Mouse (Mus musculus) megakaryocyte, embryonic 14.5 days (primary cell): ENCODE data around the gene Hdac4. TPM values are rescaled to one million over a fixed set of nuclear protein-coding genes. Genes with fewer than 3 reads are reported as not detected.
A peak's percentile ranks its signal among the peaks of the same experiment; 100 is the strongest.

Experiments used
- H3K27me3 ChIP-seq: replicated peaks from 2 replicates; pipeline ENCODE3; 2012; ENCODE audit warnings: inconsistent platforms
- H3K36me3 ChIP-seq: replicated peaks from 2 replicates; pipeline ENCODE3; 2012; ENCODE audit warnings: low read length, inconsistent platforms, mixed read lengths
- H3K4me1 ChIP-seq: 2 replicates; pipeline ENCODE4 v1.6.1; 2012; ENCODE audit warnings: inconsistent platforms
- H3K4me3 ChIP-seq: replicated peaks from 2 replicates; pipeline ENCODE3; 2012; ENCODE audit warnings: moderate library complexity, mild to moderate bottlenecking, inconsistent platforms
- H3K9me3 ChIP-seq: 2 replicates; pipeline ENCODE4 v1.6.1; 2012; ENCODE audit warnings: inconsistent platforms
- FLI1 ChIP-seq: IDR thresholded peaks from 2 replicates; pipeline ENCODE4 v1.6.1; 2012; ENCODE audit warnings: low read length, inconsistent platforms, mixed read lengths
- GATA1 ChIP-seq: IDR thresholded peaks from 3 replicates; pipeline ENCODE4 v1.6.1; 2012; ENCODE audit warnings: mixed read lengths, low read length, inconsistent platforms, borderline replicate concordance
- polyA plus RNA-seq: library from polyadenylated mRNA; stranded (reverse); fragments of >175 nt; gene quantifications from 2 replicates; pipeline ENCODE4 v1.2.3, GENCODE M21; 2012; ENCODE audit warnings: low replicate concordance; ENCODE audit not compliant: insufficient read depth

The Hdac4 gene
- polyA plus RNA-seq, 1 experiment = 3.6 TPM

DNA sequence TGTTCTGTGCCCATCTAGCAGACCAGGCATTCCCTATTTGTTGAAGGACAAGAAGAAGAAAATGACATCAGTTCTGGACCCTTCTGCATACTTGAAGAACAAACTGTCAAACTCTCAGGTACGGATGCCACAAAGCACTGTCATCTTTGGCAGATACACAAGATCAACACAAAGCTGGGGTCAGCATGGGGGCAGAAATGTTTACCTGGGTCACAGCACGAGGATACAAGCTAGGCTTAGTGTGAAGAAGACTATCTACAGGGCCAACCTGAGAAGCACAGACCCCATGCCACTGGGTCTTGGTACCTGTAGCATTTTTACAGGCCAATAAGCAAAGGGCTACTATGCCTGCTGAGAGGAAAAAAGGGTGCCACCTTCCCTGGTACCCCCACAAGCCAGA lies 107.7 kb downstream of the Hdac4 start:
- peaks cover 44% of the 10 kb centered on the region for H3K27me3 ChIP-seq
- peaks cover 3% of the 10 kb centered on the region for H3K36me3 ChIP-seq
- H3K4me1 ChIP-seq = peaks cover 61% of the 10 kb centered on the region
- no peak for TF ChIP-seq FLI1
- TF ChIP-seq GATA1 = no peak
- H3K4me3 ChIP-seq = no peak overlapping the region
- H3K9me3 ChIP-seq = no peaks in the 10 kb centered on the region

GRCm38 (mm10) chr1:92087343-92087742 lies 108.2 kb downstream of the Hdac4 start:
- H3K36me3 ChIP-seq = peaks cover 3% of the 10 kb centered on the region
- peaks cover 62% of the 10 kb centered on the region for H3K4me1 ChIP-seq
- no peaks in the 10 kb centered on the region for H3K9me3 ChIP-seq
- TF ChIP-seq GATA1 (no peak), FLI1 (no peak)
- H3K4me3 ChIP-seq = peak overlapping the region; percentile 43
- H3K27me3 ChIP-seq = peaks cover 49% of the 10 kb centered on the region

DNA sequence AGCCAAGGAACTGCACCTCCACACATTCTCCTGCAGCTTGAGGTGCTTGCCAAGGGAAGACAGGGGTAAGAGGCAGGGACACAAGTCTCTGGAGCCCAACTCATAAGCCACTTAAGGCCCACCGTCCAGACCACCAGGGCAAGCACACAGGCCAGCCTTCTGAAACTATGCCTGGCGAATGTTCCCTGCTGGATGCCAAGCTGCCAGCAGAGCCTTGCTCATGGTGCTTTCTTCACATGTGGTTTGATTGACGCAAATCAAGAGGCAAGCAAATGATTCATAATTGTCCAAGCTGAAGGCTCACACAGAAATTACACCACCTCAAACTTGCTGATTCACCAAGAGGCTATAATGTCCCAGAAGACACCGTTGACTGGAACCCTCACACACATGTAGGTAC lies 108.7 kb downstream of the Hdac4 start:
- H3K4me3 ChIP-seq = peak overlapping the region; percentile 43
- peaks cover 3% of the 10 kb centered on the region for H3K36me3 ChIP-seq
- H3K4me1 ChIP-seq = peaks cover 62% of the 10 kb centered on the region
- peaks cover 54% of the 10 kb centered on the region for H3K27me3 ChIP-seq
- TF ChIP-seq GATA1 = no peak
- no peak for TF ChIP-seq FLI1
- H3K9me3 ChIP-seq = no peaks in the 10 kb centered on the region

DNA sequence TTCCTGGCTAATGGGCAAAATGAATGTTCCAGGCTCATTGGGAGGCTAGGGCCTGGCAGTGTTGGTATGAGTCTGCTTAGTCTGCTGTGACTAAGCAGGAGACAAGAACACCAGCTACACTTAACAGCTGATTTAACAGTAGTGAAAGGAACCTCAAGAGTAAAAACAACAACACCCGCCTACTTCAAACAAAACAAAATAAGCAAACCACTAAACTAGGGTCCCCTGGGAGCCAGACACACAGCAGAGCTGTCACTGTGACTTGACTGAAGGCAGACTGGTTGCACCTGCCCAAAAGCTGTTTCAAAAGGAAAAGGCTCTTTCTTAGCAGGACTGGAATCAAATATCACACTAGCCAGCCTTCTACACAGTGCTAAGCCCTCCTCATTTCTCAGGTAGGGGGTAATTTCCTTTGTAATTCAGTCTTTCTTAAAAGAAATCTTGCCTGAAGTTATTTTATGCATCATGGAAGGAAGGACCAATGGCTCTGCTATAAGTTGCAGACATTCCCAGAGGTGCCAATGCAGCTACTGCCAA lies 109.2 kb downstream of the Hdac4 start:
- H3K27me3 ChIP-seq = peaks cover 56% of the 10 kb centered on the region
- H3K36me3 ChIP-seq = peaks cover under 1% of the 10 kb centered on the region
- no peaks in the 10 kb centered on the region for H3K9me3 ChIP-seq
- no peak overlapping the region for H3K4me3 ChIP-seq
- peaks cover 62% of the 10 kb centered on the region for H3K4me1 ChIP-seq
- TF ChIP-seq FLI1 (no peak), GATA1 (no peak)

DNA sequence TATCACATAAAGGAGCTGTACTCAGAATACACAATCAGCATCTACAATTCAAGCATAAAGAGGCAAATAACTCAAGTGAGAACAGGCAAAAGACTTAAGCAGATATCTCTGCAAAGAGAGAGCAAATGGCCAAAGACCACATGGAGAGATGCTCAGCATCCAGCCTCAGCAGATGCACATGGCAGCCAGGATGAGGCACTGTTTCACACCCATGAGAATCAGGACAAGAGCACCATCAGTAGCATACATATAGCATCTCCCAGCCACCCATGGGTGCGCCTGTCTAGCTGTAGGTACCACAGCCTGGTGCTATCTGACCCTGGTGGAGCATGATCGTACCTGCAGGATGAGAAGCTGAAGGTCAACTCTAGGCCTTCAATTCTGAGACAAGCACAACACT lies 110.8 kb downstream of the Hdac4 start:
- TF ChIP-seq GATA1 (no peak), FLI1 (no peak)
- Histone ChIP-seq H3K4me3 (no peak overlapping the region), H3K27me3 (peaks cover 64% of the 10 kb centered on the region), H3K4me1 (peaks cover 69% of the 10 kb centered on the region), H3K9me3 (no peaks in the 10 kb centered on the region), H3K36me3 (no peaks in the 10 kb centered on the region)

DNA sequence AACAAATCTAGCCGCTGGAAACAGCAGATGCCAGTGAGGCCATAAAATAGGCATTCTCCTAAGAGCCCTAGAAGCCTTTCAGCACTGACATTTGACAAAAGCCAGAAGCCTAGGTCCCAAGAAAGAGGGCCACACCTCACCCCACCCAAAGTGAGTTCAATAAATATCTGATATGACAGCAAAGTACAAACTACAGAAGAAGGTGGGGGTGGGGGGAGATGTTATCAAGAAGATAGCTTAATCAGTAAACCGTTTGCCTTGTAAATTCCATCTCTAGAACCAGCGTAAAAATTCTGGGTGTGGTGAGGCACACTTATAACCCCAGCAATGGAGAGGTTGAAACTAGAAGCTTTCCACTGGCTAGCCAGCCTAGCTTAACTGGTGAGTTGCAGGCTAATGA lies 111.5 kb downstream of the Hdac4 start:
- Histone ChIP-seq H3K36me3 (no peaks in the 10 kb centered on the region), H3K4me3 (no peak overlapping the region), H3K9me3 (no peaks in the 10 kb centered on the region), H3K27me3 (peaks cover 69% of the 10 kb centered on the region), H3K4me1 (peaks cover 65% of the 10 kb centered on the region)
- TF ChIP-seq FLI1 = no peak
- TF ChIP-seq GATA1 = no peak

GRCm38 (mm10) chr1:92082837-92083541 lies 112.5 kb downstream of the Hdac4 start:
- Histone ChIP-seq H3K36me3 (no peaks in the 10 kb centered on the region), H3K4me3 (no peak overlapping the region), H3K9me3 (no peaks in the 10 kb centered on the region), H3K27me3 (peaks cover 76% of the 10 kb centered on the region), H3K4me1 (peaks cover 58% of the 10 kb centered on the region)
- TF ChIP-seq GATA1 (no peak), FLI1 (no peak)

- Histone ChIP-seq H3K36me3 (no peaks in the 10 kb centered on the region), H3K4me1 (peaks cover 52% of the 10 kb centered on the region), H3K9me3 (no peaks in the 10 kb centered on the region), H3K27me3 (peaks cover 76% of the 10 kb centered on the region), H3K4me3 (no peak overlapping the region)
- no peak for TF ChIP-seq FLI1
- no peak for TF ChIP-seq GATA1
Observed at GRCm38 (mm10) chr1:92082156-92082836, 113.2 kb downstream of the Hdac4 start.

- no peak for TF ChIP-seq GATA1
- H3K9me3 ChIP-seq = no peaks in the 10 kb centered on the region
- H3K4me3 ChIP-seq = peak overlapping the region; percentile 72
- H3K4me1 ChIP-seq = peaks cover 49% of the 10 kb centered on the region
- no peaks in the 10 kb centered on the region for H3K36me3 ChIP-seq
- peaks cover 86% of the 10 kb centered on the region for H3K27me3 ChIP-seq
Observed at GRCm38 (mm10) chr1:92079982-92080537, 115.4 kb downstream of the Hdac4 start.

DNA sequence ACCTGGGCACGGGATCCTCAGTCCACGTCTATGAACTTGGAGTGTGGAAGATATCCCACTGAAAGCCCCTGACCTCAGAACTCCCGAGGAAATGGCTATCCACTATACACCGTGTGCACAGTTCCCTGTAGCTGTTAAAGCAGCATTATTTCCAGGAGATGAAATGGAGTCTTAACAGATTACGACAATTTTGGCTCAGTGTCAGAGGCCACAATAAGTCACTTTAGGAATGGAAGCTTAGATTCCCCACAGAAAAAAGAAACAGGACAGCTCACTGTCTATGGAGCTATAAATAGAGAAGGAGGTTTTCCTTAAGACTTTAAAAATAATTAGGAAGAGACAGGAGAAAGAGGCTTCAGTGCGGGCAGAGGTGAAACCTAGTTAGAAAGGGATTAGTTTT lies 120.2 kb downstream of the Hdac4 start:
- Histone ChIP-seq H3K36me3 (no peaks in the 10 kb centered on the region), H3K27me3 (peaks cover 58% of the 10 kb centered on the region), H3K4me3 (no peak overlapping the region), H3K9me3 (no peaks in the 10 kb centered on the region), H3K4me1 (peaks cover 29% of the 10 kb centered on the region)
- TF ChIP-seq GATA1 = no peak
- TF ChIP-seq FLI1 = no peak
